Mouse (Mus musculus) megakaryocyte, embryonic 14.5 days (primary cell): ENCODE measurements around the gene Dbndd2. TPM values are rescaled to one million over a fixed set of nuclear protein-coding genes. Genes with fewer than 3 reads are reported as not detected.

Experiments used
- H3K27me3 ChIP-seq: replicated peaks from 2 replicates; pipeline ENCODE3; 2012; ENCODE audit warnings: inconsistent platforms
- H3K36me3 ChIP-seq: replicated peaks from 2 replicates; pipeline ENCODE3; 2012; ENCODE audit warnings: low read length, inconsistent platforms, mixed read lengths
- H3K4me1 ChIP-seq: 2 replicates; pipeline ENCODE4 v1.6.1; 2012; ENCODE audit warnings: inconsistent platforms
- H3K4me3 ChIP-seq: replicated peaks from 2 replicates; pipeline ENCODE3; 2012; ENCODE audit warnings: moderate library complexity, mild to moderate bottlenecking, inconsistent platforms
- H3K9me3 ChIP-seq: 2 replicates; pipeline ENCODE4 v1.6.1; 2012; ENCODE audit warnings: inconsistent platforms
- FLI1 ChIP-seq: IDR thresholded peaks from 2 replicates; pipeline ENCODE4 v1.6.1; 2012; ENCODE audit warnings: low read length, inconsistent platforms, mixed read lengths
- GATA1 ChIP-seq: IDR thresholded peaks from 3 replicates; pipeline ENCODE4 v1.6.1; 2012; ENCODE audit warnings: mixed read lengths, low read length, inconsistent platforms, borderline replicate concordance
- polyA plus RNA-seq: library from polyadenylated mRNA; stranded (reverse); fragments of >175 nt; gene quantifications from 2 replicates; pipeline ENCODE4 v1.2.3, GENCODE M21; 2012; ENCODE audit warnings: low replicate concordance; ENCODE audit not compliant: insufficient read depth

Gene Dbndd2
- 1.7 and 4.2 TPM in 2 replicates for polyA plus RNA-seq

DNA sequence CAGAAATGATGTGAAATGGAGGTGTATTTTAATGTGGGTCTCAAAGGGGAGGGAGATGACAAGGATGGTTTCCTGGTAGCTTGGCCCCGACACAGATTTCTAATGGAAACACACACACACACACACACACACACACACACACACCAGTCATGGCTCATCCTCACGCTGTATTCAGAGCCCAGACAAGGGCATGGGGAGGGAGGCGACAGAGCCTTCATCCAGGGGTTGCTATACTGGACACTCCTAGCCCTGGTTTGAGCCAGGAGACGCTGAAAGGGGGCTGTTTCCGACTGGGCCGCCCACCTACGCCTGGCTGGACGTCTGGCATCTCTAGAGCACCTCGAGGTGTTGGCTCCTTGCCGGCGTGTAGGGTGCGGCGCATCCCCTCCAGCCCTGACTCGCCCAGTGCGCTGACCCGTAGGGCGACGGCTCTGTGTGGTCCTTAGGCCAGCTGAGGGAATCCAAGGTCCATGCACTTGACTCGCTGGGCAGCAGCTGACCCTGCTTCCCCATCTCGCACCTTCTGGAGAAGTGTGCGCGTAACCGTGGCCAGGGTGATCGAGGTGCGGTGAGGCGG is at the start of gene Dbndd2:
Dbndd2 (plus strand) TSS at position 426 of the 577 bp plus-strand sequence.
- no peak for TF ChIP-seq GATA1
- no peak for TF ChIP-seq FLI1
- Histone ChIP-seq H3K27me3 (peaks cover 84% of the 10 kb centered on the region), H3K9me3 (no peaks in the 10 kb centered on the region; the same call in 1 of the 2 replicates), H3K4me3 (peak within 1 kb of the TSS; percentile 90), H3K4me1 (peaks cover 15% of the 10 kb centered on the region), H3K36me3 (no peaks in the 10 kb centered on the region)

DNA sequence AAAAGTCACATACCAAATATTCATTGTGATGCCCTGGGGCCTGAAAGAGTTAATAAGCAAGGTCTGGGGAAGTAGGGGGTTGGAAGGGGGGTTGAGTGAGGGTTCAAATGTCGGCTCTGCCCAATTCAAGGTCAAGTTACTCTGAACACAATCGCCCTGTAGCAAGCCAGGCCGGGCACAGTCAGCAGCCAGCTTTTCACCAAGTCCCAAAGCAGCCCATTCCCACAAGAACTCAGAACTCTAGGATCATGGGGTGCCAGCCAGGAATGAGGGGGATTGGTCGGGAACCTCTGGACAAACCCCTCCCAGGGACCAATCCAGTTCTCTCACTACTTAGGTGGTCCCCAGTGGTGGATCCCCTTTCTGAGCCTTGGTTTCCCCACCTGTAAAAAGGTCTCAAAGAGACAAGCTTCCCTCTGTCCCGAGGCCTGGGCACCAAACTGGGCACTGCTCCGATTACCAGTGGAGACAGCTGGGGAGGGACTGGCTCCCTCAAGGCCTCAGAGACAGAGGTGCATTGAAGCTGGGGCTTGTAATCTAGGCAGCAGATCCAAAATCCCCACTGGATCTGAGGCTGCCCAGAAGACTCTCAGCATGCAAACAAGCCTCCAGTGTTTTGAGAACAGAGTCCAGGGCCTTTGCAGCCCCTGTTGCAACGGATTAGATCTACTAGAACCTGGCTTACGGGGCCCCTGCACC is 49.5 kb upstream of the Dbndd2 start:
- TF ChIP-seq GATA1 (no peak), FLI1 (no peak)
- Histone ChIP-seq H3K4me1 (peaks cover 19% of the 10 kb centered on the region), H3K9me3 (no peaks in the 10 kb centered on the region), H3K36me3 (no peaks in the 10 kb centered on the region), H3K4me3 (no peak overlapping the region), H3K27me3 (peaks cover 92% of the 10 kb centered on the region)

DNA sequence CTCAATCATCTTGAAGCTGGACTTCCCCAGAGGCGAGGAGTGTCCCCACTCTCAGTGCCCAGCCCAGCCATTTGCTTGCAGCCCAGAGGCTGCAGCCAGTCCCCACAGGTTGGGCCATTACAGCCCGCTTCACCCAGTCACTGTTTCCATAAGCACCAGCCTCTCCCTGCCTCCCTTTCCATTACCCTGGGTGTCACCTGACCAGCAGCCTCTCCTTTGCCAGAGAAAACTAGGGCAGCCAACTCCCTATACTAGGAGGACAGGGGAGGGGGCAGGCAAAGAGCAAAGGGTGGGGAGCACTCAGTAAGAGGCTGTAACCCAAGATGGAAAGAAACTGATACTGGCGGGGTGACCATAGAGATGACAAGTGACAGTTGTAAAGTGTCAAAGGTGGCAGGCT is 48.9 kb upstream of the Dbndd2 start:
- Histone ChIP-seq H3K4me1 (peaks cover 21% of the 10 kb centered on the region), H3K4me3 (no peak overlapping the region), H3K27me3 (peaks cover 93% of the 10 kb centered on the region)

DNA sequence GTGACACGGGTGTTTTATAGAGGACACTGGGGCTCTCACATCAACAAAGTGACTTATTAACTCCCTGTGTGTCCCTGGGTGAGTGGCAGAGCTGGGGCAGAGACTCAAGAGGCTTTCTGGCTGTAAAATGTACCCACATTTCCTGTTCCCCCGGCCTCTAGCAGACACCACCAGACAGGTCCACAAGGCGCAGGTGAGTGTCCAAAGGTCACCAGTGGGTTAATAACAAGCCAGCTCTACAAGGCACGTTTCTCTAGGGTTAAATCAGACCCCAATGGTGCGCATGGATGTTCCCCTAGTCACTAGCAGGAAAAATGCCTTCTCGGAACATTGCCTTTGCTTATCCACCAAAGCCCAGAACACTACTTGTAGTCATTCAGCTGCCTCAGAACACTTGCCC is 48.2 kb upstream of the Dbndd2 start:
- H3K27me3 ChIP-seq, result peaks cover 93% of the 10 kb centered on the region
- TF ChIP-seq GATA1 (no peak), FLI1 (no peak)
- H3K9me3 ChIP-seq, result no peaks in the 10 kb centered on the region
- H3K36me3 ChIP-seq, result no peaks in the 10 kb centered on the region
- H3K4me3 ChIP-seq, result no peak overlapping the region
- peaks cover 18% of the 10 kb centered on the region for H3K4me1 ChIP-seq

More for the DNA sequence above, 48.9 kb upstream of the Dbndd2 start:
- Histone ChIP-seq H3K36me3 (no peaks in the 10 kb centered on the region), H3K9me3 (no peaks in the 10 kb centered on the region)
- TF ChIP-seq GATA1 (no peak), FLI1 (no peak)

DNA sequence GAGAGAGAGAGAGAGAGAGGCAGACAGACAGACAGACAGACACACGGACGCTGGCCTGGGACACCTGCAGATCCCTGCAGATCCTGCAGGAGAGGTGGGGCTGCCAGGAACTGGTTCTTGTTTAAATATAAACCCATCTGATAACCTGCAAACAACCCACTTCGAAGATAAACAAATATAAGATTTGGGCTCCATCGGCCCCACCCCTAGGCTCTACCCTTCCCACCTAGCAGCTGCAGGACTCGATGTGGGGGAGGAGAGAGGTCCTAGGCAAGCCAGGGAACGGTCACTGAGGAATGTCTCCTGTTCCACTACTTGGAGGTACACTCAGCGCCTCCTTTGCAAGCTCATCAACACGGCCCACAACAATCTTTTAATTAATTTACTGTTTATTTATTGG is 47.6 kb upstream of the Dbndd2 start:
- peaks cover 20% of the 10 kb centered on the region for H3K4me1 ChIP-seq
- no peak for TF ChIP-seq FLI1
- no peak for TF ChIP-seq GATA1
- no peaks in the 10 kb centered on the region for H3K9me3 ChIP-seq
- no peaks in the 10 kb centered on the region for H3K36me3 ChIP-seq
- no peak overlapping the region for H3K4me3 ChIP-seq
- H3K27me3 ChIP-seq, result peaks cover 94% of the 10 kb centered on the region

DNA sequence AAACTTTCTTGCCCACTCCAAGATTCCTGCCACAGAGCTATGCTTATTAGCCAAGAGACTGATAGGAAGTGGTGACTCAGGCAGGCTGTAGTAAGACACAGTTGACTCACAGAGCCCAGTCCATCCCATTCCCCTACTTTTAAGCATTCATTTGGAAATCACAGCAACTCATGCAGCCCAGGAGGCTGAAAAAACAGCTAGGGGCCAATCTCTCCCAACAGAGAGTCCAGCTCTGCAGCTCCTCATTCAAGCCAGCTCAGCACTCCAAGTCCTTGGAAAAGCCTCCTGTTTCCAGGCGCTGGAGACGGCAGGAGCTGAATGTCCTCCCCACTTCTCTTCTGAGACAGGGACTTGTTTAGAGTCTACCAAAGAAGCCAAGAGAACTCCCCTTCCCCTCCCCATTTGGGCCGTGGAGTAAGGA is 46.9 kb upstream of the Dbndd2 start:
- TF ChIP-seq GATA1 (no peak), FLI1 (no peak)
- H3K4me3 ChIP-seq, result no peak overlapping the region
- no peaks in the 10 kb centered on the region for H3K9me3 ChIP-seq
- H3K27me3 ChIP-seq, result peaks cover 94% of the 10 kb centered on the region
- no peaks in the 10 kb centered on the region for H3K36me3 ChIP-seq
- H3K4me1 ChIP-seq, result peaks cover 23% of the 10 kb centered on the region

DNA sequence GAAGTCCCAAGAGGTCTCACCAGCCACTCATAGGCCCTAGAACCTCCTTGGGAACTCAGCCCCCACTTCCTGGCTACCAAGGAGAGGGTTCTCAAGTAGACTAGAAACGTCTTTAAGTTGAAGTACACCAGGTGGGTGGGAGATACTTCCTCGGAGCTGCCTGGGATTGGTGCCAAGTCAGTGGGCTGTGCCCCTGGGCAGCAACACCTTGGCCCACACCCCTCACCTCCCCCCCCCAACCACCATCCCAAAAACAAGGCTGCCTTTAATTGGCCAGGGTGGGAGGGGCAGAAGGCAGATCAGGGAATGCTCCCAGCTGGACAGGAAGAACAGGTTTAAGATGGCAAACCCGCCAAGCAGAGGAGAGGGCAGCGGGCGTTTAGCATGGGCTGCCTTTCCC is 45.6 kb upstream of the Dbndd2 start:
- Histone ChIP-seq H3K4me3 (no peak overlapping the region), H3K9me3 (no peaks in the 10 kb centered on the region), H3K4me1 (peaks cover 23% of the 10 kb centered on the region), H3K27me3 (peaks cover 92% of the 10 kb centered on the region), H3K36me3 (no peaks in the 10 kb centered on the region)
- TF ChIP-seq GATA1 (no peak), FLI1 (no peak)

DNA sequence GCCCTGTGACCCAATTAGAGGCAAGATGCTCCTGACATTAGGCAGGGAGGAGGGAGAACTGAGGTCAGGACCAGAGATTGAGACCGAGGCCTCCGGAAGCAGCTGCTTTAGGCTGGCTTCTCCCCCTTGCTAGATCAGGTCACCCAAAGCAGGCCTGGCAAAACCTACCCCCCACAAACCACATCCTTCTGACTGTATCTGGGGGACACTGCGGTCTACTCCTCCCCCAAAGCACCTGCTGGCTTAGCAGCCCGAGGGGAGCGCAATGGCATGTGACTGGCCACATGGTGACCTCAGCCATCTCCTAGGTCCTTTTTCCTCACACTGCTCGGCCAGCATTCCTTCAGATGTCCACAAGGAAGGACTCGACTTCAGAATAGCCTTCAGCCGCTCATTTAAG is 44.8 kb upstream of the Dbndd2 start:
- Histone ChIP-seq H3K9me3 (no peaks in the 10 kb centered on the region), H3K27me3 (peaks cover 91% of the 10 kb centered on the region), H3K4me1 (peaks cover 23% of the 10 kb centered on the region), H3K36me3 (no peaks in the 10 kb centered on the region), H3K4me3 (peak overlapping the region; percentile 55)
- no peak for TF ChIP-seq GATA1
- no peak for TF ChIP-seq FLI1

DNA sequence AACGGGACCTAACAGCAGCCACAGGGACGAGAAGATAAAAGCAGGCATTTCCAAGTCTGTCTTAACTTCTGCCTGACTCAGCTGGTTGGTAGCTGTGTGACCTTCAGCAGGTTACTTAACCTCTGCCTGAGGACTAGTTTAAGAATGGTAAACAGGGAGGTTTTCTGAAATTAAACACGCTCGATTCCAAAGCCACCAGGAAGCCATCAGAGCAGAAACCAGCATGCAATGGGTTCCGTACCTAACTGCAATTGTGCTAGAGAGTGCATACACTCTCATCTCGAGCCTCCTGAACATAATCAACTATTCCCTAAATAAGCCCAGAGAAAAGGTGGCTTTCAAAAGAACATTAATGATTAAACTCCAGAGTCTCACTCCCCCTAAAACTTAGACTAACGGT is 44.2 kb upstream of the Dbndd2 start:
- TF ChIP-seq GATA1 (no peak), FLI1 (no peak)
- peaks cover 87% of the 10 kb centered on the region for H3K27me3 ChIP-seq
- H3K36me3 ChIP-seq, result no peaks in the 10 kb centered on the region
- peak overlapping the region; percentile 87 for H3K4me3 ChIP-seq
- peaks cover 23% of the 10 kb centered on the region for H3K4me1 ChIP-seq
- H3K9me3 ChIP-seq, result no peaks in the 10 kb centered on the region

DNA sequence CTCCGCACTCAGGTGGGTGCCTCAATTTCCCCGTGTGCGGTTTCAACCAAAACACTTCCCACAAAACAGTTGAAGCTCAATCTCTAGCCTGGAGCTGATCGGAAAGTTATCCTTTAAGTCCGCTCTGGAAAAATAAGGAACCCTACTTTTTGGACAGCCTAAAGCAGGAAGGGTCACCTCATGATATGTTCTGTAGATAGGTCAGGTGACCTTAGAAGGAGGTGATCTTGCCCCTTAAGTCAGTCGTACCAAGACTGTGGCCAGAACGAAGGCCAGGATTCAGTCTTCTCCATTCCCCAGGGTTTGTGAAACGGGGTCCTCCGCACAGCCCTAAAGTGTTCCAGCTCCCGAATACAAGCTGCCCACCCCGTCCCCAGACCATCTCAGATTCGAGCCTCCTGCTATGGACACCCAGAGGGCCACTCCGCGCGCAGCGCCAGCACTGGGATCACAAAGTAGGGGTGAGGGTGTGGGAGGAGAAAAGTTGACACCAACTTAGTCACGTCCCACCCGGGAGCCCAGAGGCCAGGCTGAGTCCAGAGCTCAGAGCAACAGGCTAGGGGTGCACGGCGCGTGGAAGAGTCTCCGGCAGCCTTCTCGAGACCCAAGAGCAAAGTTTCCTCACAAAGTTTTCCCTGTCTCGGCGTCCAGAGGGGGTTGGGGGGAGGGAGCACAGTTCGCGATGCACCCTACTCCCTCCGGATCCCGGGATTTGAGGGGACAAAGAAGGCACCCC is 43.4 kb upstream of the Dbndd2 start:
- no peaks in the 10 kb centered on the region for H3K9me3 ChIP-seq
- no peak for TF ChIP-seq FLI1
- no peak for TF ChIP-seq GATA1
- peak overlapping the region; percentile 87 for H3K4me3 ChIP-seq
- peaks cover 23% of the 10 kb centered on the region for H3K4me1 ChIP-seq
- H3K36me3 ChIP-seq, result no peaks in the 10 kb centered on the region
- H3K27me3 ChIP-seq, result peaks cover 83% of the 10 kb centered on the region
